Mouse (Mus musculus): ENCODE results near the gene Hist1h3i. TPM values are rescaled to one million over a fixed set of nuclear protein-coding genes. Genes with fewer than 3 reads are reported as not detected.
"Not testable (repeated sequence)": the region's sequence is repeated elsewhere in the genome, so short reads cannot be mapped to it uniquely, and the experiment has no call there.

The Hist1h3i gene
- polyA plus RNA-seq, 1 experiment from 2014 or later, result 58.4 TPM

- H3K36me3 ChIP-seq (ENCODE audit: control insufficient read depth, insufficient read depth, low read length), result no peaks in the 10 kb centered on the region
- no peaks in the 10 kb centered on the region for H3K9me3 ChIP-seq (ENCODE audit: control insufficient read depth, low read length)
- WGBS, result 4% methylated on average over 33 of the region's 33 CpGs
- ATAC-seq (ENCODE audit: low FRiP score, low TSS enrichment), result peak; percentile 92
- peak overlapping the region; percentile 48; the same call in 1 of the 2 replicates for H3K9ac ChIP-seq (replicated peaks; ENCODE audit: low read length)
- H3K4me3 ChIP-seq (replicated peaks; ENCODE audit: low read depth, low read length), result peak overlapping the region; percentile 48
- H3K27ac ChIP-seq (replicated peaks; ENCODE audit: low read depth, low read length), result peak overlapping the region; percentile 63
- peaks cover 19% of the 10 kb centered on the region for H3K4me1 ChIP-seq (ENCODE audit: control insufficient read depth, insufficient read depth, low read length)
- DNase-seq, result peak; percentile 96
- no peaks in the 10 kb centered on the region for H3K27me3 ChIP-seq (ENCODE audit: control insufficient read depth, insufficient read depth, low read length)
- peak overlapping the region; percentile 82 for H3K4me2 ChIP-seq (ENCODE audit: low read length)
These were observed 4.1 kb downstream of the Hist1h3i start for GRCm38 (mm10) chr13:21778814-21779766.

GRCm38 (mm10) chr13:21755707-21756106 is 27.5 kb downstream of the Hist1h3i start:
- H3K4me1 ChIP-seq (ENCODE audit: control insufficient read depth, insufficient read depth, low read length), result peaks cover 14% of the 10 kb centered on the region
- no peaks in the 10 kb centered on the region for H3K27me3 ChIP-seq (ENCODE audit: control insufficient read depth, insufficient read depth, low read length)
- H3K9me3 ChIP-seq (ENCODE audit: control insufficient read depth, low read length), result no peaks in the 10 kb centered on the region
- H3K36me3 ChIP-seq (ENCODE audit: control insufficient read depth, insufficient read depth, low read length), result no peaks in the 10 kb centered on the region
- no peak overlapping the region for H3K4me2 ChIP-seq (ENCODE audit: low read length)
- no peak overlapping the region for H3K4me3 ChIP-seq (replicated peaks; ENCODE audit: low read depth, low read length)
- DNase-seq (no peak), ATAC-seq (ENCODE audit: low FRiP score, low TSS enrichment) (no peak)
- H3K27ac ChIP-seq (replicated peaks; ENCODE audit: low read depth, low read length), result no peak overlapping the region
- no peak overlapping the region for H3K9ac ChIP-seq (replicated peaks; ENCODE audit: low read length)
- 61% methylated on average over 1 of the region's 1 CpGs for WGBS

GRCm38 (mm10) chr13:21754294-21755001 is 28.7 kb downstream of the Hist1h3i start:
- H3K9me3 ChIP-seq (ENCODE audit: control insufficient read depth, low read length); ATAC-seq (ENCODE audit: low FRiP score, low TSS enrichment); H3K36me3 ChIP-seq (ENCODE audit: control insufficient read depth, insufficient read depth, low read length); H3K27me3 ChIP-seq (ENCODE audit: control insufficient read depth, insufficient read depth, low read length): not testable (repeated sequence)
- peak overlapping the region; percentile 40 for H3K4me3 ChIP-seq (replicated peaks; ENCODE audit: low read depth, low read length)
- peak; percentile 69 for DNase-seq
- H3K27ac ChIP-seq (replicated peaks; ENCODE audit: low read depth, low read length), result peak overlapping the region; percentile 87
- H3K4me1 ChIP-seq (ENCODE audit: control insufficient read depth, insufficient read depth, low read length), result peaks cover 18% of the 10 kb centered on the region
- WGBS, result 0% methylated on average over 20 of the region's 26 CpGs
- peak overlapping the region; percentile 74 for H3K4me2 ChIP-seq (ENCODE audit: low read length)
- peak overlapping the region; percentile 24; the same call in 1 of the 2 replicates for H3K9ac ChIP-seq (replicated peaks; ENCODE audit: low read length)

GRCm38 (mm10) chr13:21753524-21754285 is 29.5 kb downstream of the Hist1h3i start, which contains the start of the genes Hist1h2ak and Hist1h2bn:
Gene Hist1h2ak (minus strand): TSS chr13:21753827.
Gene Hist1h2bn (plus strand): TSS chr13:21754123.
- peak; percentile 94 for ATAC-seq (ENCODE audit: low FRiP score, low TSS enrichment)
- not testable (repeated sequence) for H3K27me3 ChIP-seq (ENCODE audit: control insufficient read depth, insufficient read depth, low read length); H3K36me3 ChIP-seq (ENCODE audit: control insufficient read depth, insufficient read depth, low read length); H3K9me3 ChIP-seq (ENCODE audit: control insufficient read depth, low read length)
- DNase-seq, result peak; percentile 92
- Histone ChIP-seq H3K4me3 (replicated peaks; ENCODE audit: low read depth, low read length) (peak within 1 kb of the TSS; percentile 40), H3K4me2 (ENCODE audit: low read length) (peak within 1 kb of the TSS; percentile 74), H3K27ac (replicated peaks; ENCODE audit: low read depth, low read length) (peak within 1 kb of the TSS; percentile 87), H3K9ac (replicated peaks; ENCODE audit: low read length) (peak within 1 kb of the TSS; percentile 46; the same call in 1 of the 2 replicates), H3K4me1 (ENCODE audit: control insufficient read depth, insufficient read depth, low read length) (peaks cover 25% of the 10 kb centered on the region)
- under 1% methylated on average over 46 of the region's 50 CpGs for WGBS

GRCm38 (mm10) chr13:21753051-21753523 is 30.1 kb downstream of the Hist1h3i start:
- H3K36me3 ChIP-seq (ENCODE audit: control insufficient read depth, insufficient read depth, low read length), result no peaks in the 10 kb centered on the region
- no peaks in the 10 kb centered on the region for H3K9me3 ChIP-seq (ENCODE audit: control insufficient read depth, low read length)
- peaks cover 28% of the 10 kb centered on the region for H3K4me1 ChIP-seq (ENCODE audit: control insufficient read depth, insufficient read depth, low read length)
- no peaks in the 10 kb centered on the region for H3K27me3 ChIP-seq (ENCODE audit: control insufficient read depth, insufficient read depth, low read length)
- H3K9ac ChIP-seq (replicated peaks; ENCODE audit: low read length), result peak overlapping the region; percentile 46; the same call in 1 of the 2 replicates
- DNase-seq, result peak; percentile 28
- WGBS, result 3% methylated on average over 10 of the region's 10 CpGs
- H3K4me2 ChIP-seq (ENCODE audit: low read length), result peak overlapping the region; percentile 74
- peak overlapping the region; percentile 40 for H3K4me3 ChIP-seq (replicated peaks; ENCODE audit: low read depth, low read length)
- ATAC-seq (ENCODE audit: low FRiP score, low TSS enrichment), result no peak
- peak overlapping the region; percentile 87 for H3K27ac ChIP-seq (replicated peaks; ENCODE audit: low read depth, low read length)

- H3K9me3 ChIP-seq (ENCODE audit: control insufficient read depth, low read length), result no peaks in the 10 kb centered on the region
- DNase-seq, result no peak
- no peak for ATAC-seq (ENCODE audit: low FRiP score, low TSS enrichment)
- H3K27me3 ChIP-seq (ENCODE audit: control insufficient read depth, insufficient read depth, low read length), result no peaks in the 10 kb centered on the region
- no peak overlapping the region for H3K4me3 ChIP-seq (replicated peaks; ENCODE audit: low read depth, low read length)
- no peak overlapping the region for H3K9ac ChIP-seq (replicated peaks; ENCODE audit: low read length)
- H3K36me3 ChIP-seq (ENCODE audit: control insufficient read depth, insufficient read depth, low read length), result no peaks in the 10 kb centered on the region
- 35% methylated on average over 3 of the region's 3 CpGs for WGBS
- H3K4me1 ChIP-seq (ENCODE audit: control insufficient read depth, insufficient read depth, low read length), result peaks cover 31% of the 10 kb centered on the region
- H3K4me2 ChIP-seq (ENCODE audit: low read length), result peak overlapping the region; percentile 74; the same call in 1 of the 2 replicates
- no peak overlapping the region for H3K27ac ChIP-seq (replicated peaks; ENCODE audit: low read depth, low read length)
These were observed 30.8 kb downstream of the Hist1h3i start for GRCm38 (mm10) chr13:21752356-21752755.

- Histone ChIP-seq H3K4me3 (replicated peaks; ENCODE audit: low read depth, low read length) (no peak overlapping the region), H3K4me2 (ENCODE audit: low read length) (0 out of 2 replicates have a peak overlapping the region, but pooled peaks have one; percentile 74), H3K36me3 (ENCODE audit: control insufficient read depth, insufficient read depth, low read length) (no peaks in the 10 kb centered on the region), H3K9ac (replicated peaks; ENCODE audit: low read length) (no peak overlapping the region), H3K9me3 (ENCODE audit: control insufficient read depth, low read length) (no peaks in the 10 kb centered on the region), H3K27me3 (ENCODE audit: control insufficient read depth, insufficient read depth, low read length) (no peaks in the 10 kb centered on the region), H3K4me1 (ENCODE audit: control insufficient read depth, insufficient read depth, low read length) (peaks cover 33% of the 10 kb centered on the region), H3K27ac (replicated peaks; ENCODE audit: low read depth, low read length) (0 out of 2 replicates have a peak overlapping the region, but pooled peaks have one; percentile 20)
- ATAC-seq (ENCODE audit: low FRiP score, low TSS enrichment) (no peak), DNase-seq (no peak)
- 78% methylated on average over 3 of the region's 3 CpGs for WGBS
These were observed 31.3 kb downstream of the Hist1h3i start for GRCm38 (mm10) chr13:21751827-21752226.

GRCm38 (mm10) chr13:21751417-21751816 is 31.8 kb downstream of the Hist1h3i start:
- no peak overlapping the region for H3K4me3 ChIP-seq (replicated peaks; ENCODE audit: low read depth, low read length)
- H3K27me3 ChIP-seq (ENCODE audit: control insufficient read depth, insufficient read depth, low read length), result no peaks in the 10 kb centered on the region
- H3K9me3 ChIP-seq (ENCODE audit: control insufficient read depth, low read length), result no peaks in the 10 kb centered on the region
- H3K4me1 ChIP-seq (ENCODE audit: control insufficient read depth, insufficient read depth, low read length), result peaks cover 33% of the 10 kb centered on the region
- H3K9ac ChIP-seq (replicated peaks; ENCODE audit: low read length), result no peak overlapping the region
- ATAC-seq (ENCODE audit: low FRiP score, low TSS enrichment), result no peak
- no peak for DNase-seq
- no peak overlapping the region for H3K27ac ChIP-seq (replicated peaks; ENCODE audit: low read depth, low read length)
- H3K4me2 ChIP-seq (ENCODE audit: low read length), result no peak overlapping the region
- no peaks in the 10 kb centered on the region for H3K36me3 ChIP-seq (ENCODE audit: control insufficient read depth, insufficient read depth, low read length)

Measured in midbrain, embryonic 14.5 days (tissue).